Mouse (Mus musculus) embryonic stem cell, embryonic (primary cell): ENCODE measurements at regions not wholly inside any gene's neighbourhood (a gene's known extent, or its start where the extent isn't known, plus 50 kb on each side); places are given as distances from the start of the nearest gene placed in this dataset.

Experiments
- CTCF ChIA-PET, 4 experiments: fragments of 300-600 bp in 2 of 4; fragments of 350-600 bp in 2 of 4; sonication (Branson Sonifier 250); formaldehyde crosslinking; loops; one replicate each; lab custom pipeline; 2022; ENCODE audit warnings: inconsistent platforms in 2 of 4; lab: Charles Lee
- POLR2A ChIA-PET, 4 experiments: fragments of 300-600 bp in 2 of 4; fragments of 350-600 bp in 2 of 4; sonication (Branson Sonifier 250); formaldehyde crosslinking; loops; one replicate each; lab custom pipeline; 2022; ENCODE audit warnings: antibody characterized with exemption in 4 of 4, inconsistent platforms in 1 of 4; lab: Charles Lee

DNA sequence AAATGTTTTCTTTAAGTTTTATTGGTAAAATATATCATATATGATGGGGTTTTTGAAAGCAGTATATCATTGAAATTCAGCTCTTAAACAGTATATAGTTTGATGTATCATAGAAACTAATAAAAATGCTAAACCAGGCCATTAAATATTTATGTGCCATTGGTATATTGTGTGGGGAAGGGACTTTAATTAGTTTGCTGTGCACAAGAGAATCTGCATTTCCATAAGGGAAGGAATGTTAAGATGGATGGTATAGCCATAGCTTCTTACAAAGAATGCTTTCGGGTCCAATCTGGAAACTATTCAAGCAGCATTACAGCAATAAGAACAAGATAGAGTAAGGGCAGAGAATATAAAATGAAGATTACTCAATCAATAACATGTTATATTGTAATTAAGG lies 1195.9 kb upstream of the Cdh8 start:
- ChIA-PET CTCF (interaction anchor here in 1 of 4 experiments (0.7 kb wide), 1 partner anchor 1460 kb away, joined by 4 read pairs; no protein-coding TSS in a partner anchor), POLR2A (no interaction called here)
